Mouse (Mus musculus) embryonic stem cell, embryonic (primary cell): ENCODE data around the gene Sln.

ENCODE experiments used
- CTCF ChIA-PET, 4 experiments: fragments of 300-600 bp in 2 of 4; fragments of 350-600 bp in 2 of 4; sonication (Branson Sonifier 250); formaldehyde crosslinking; loops; one replicate each; lab custom pipeline; 2022; ENCODE audit warnings: inconsistent platforms in 2 of 4; lab: Charles Lee
- POLR2A ChIA-PET, 4 experiments: fragments of 300-600 bp in 2 of 4; fragments of 350-600 bp in 2 of 4; sonication (Branson Sonifier 250); formaldehyde crosslinking; loops; one replicate each; lab custom pipeline; 2022; ENCODE audit warnings: antibody characterized with exemption in 4 of 4, inconsistent platforms in 1 of 4; lab: Charles Lee

Gene Sln

DNA sequence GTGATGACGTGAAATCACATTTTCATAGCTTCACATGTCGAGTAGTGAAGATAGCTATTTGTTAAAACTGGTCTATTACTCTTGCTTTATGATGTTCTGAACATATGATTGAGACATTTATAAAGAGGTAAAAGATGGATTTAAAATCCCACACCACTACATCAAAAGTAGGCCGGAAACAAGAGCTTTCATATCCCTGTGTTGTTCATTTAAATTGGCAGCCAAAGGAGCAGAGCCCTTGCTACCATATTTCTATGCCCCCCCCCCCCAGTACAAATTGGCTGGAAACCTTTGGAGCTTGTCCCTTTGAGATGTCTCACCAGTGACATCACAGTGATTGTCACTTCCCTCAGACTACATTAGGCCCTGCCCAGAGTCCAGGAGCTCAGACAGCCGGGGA is at the start of gene Sln:
TSS of gene Sln (plus strand) at position 301 of the 400 bp plus-strand sequence.
- CTCF ChIA-PET = interaction anchor here (0.5 to 1.9 kb wide), 7 partner anchors 20 to 313 kb away, joined by 3 to 6 read pairs (median 4); partner anchors contain the start of gene Elmod1 (in 1 of the 4)
- POLR2A ChIA-PET = interaction anchor here in 1 of 4 experiments (1.1 kb wide), 1 partner anchor 11 kb away, joined by 3 read pairs; no protein-coding TSS in a partner anchor

DNA sequence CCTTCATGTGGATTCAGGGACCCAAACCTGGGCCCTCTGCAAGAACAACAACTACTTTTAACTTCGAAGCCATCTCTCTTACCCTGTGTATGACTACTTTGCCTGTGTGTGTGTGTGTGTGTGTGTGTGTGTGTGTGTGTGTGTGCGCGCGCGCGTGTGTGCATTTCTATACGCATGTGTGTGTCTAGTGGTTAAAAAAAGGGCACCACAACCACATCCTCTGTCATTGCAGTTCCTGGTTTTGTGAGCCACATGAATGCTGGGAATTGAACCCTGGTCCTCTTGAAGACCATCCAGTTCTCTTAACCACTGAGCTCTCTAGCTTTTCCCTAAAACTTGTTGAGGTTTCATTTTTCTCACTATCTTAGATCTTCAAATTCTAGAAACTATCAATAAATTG is 47.0 kb upstream of the Sln start:
- ChIA-PET POLR2A (interaction anchor here in 1 of 4 experiments (0.8 kb wide), 1 partner anchor 479 kb away, joined by 5 read pairs; no protein-coding TSS in a partner anchor), CTCF (interaction anchor here in 2 of 4 experiments (0.6 to 0.8 kb wide), 2 partner anchors 676 to 1657 kb away, joined by 3 to 4 read pairs; no protein-coding TSS in a partner anchor)

DNA sequence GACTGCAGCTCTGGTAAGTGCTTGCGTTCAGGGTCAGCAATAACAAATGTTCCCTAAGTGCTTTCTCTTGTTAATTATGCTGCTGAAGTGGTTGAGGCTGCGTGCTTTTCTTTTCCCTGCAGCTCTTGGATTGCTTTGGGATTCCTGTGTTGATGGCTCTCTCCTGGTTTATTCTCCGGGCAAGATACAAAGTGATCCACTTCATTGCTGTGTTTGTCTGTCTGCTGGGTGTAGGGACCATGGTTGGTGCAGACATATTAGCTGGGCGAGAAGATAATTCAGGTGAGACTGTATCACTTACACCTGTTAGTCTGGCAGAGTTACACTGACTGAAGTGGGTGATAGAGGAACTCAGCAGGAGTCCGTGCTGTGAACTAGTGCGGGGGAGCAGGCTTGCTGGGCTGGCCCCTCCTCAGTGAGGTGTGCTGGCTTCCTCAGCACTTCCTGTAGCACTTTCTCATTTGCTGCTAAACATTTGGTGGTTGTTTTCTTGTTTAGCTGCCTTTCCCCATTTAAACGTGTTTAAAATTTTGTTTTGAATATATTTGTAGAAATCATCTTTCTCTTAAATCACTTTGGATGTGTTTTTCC is 43.4 kb upstream of the Sln start:
- CTCF ChIA-PET = interaction anchor here in 3 of 4 experiments (0.6 to 1.4 kb wide), 7 partner anchors 10 to 23 kb away, joined by 3 to 6 read pairs (median 3); no protein-coding TSS in a partner anchor
- POLR2A ChIA-PET = interaction anchor here (0.5 to 2.1 kb wide), 23 partner anchors 10 to 196 kb away, joined by 3 to 14 read pairs (median 4); partner anchors contain the start of genes Slc35f2 (in 3 of the 4), Acat1 (in 1 of the 4) and Rab39 (in 1 of the 4)

DNA sequence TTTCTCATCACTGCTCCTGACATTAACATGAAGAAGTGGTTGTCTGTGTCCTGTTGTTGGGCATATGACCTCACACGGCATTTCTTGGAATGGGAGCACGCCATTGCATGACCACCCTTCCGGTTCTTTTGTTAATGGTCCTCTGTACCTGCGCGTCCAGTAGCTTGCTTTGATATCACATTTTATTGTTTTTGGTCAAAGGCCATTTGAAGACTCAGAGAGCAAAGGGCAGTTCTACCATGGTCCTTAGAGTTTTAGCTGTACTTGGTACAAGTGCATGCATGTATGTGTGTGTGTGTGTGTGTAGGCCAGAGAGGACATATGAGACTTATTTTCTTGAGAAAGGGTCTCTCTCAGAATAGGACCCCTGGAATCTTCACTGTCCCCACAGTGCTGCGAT is 36.5 kb upstream of the Sln start:
- ChIA-PET POLR2A (no interaction called here), CTCF (interaction anchor here in 1 of 4 experiments (2.0 kb wide), 1 partner anchor 11 kb away, joined by 8 read pairs; no protein-coding TSS in a partner anchor)

DNA sequence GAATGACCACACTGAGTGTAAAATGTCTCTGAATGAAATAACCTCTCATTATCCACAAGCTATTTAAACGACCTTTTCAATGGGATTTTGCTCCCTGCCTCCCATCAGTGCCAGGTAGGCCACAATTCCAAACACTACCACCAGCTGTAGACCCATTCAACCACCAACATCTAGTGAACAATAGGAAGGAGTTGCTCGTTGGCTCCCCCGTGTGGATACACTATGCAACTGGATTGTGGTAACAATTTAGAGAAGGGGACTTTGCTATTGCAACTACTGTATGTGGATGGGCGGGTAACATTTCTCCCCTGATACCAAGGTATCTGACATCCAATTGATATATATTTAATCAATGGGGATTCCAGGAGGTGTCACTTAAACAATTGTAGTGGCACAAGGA is 31.2 kb upstream of the Sln start:
- CTCF ChIA-PET = interaction anchor here (0.6 to 1.7 kb wide), 15 partner anchors 10 to 433 kb away, joined by 3 to 14 read pairs (median 4); partner anchors contain the start of gene Cul5 (in 1 of the 4)
- POLR2A ChIA-PET = interaction anchor here in 2 of 4 experiments (0.6 to 2.2 kb wide), 6 partner anchors 11 to 125 kb away, joined by 3 to 10 read pairs (median 4); no protein-coding TSS in a partner anchor

DNA sequence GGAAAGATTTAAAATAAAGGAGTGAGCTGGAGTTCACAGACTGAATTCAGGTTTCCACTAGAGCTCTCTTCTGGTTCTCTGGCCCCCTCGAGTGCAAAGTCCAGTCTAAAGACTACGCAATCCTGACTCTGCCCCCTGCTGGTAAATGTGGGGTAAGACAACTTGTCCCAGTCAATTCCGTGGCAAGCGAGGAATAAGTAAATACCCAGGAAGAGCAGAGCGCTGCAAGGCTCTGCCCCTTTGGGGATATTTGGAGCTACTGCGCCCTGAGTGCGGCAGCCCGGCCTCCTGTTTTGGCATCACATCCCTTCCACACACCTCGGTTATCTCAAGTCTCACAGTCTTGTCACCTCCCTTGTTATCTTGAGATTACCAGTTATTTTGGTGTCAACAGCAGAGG is 24.6 kb upstream of the Sln start:
- CTCF ChIA-PET = interaction anchor here (0.5 to 1.8 kb wide), 52 partner anchors 8 to 519 kb away, joined by 3 to 17 read pairs (median 4); partner anchors contain the start of genes Cul5 (in 2 of the 4), Slc35f2 (in 2 of the 4) and Rab39 (in 1 of the 4)

DNA sequence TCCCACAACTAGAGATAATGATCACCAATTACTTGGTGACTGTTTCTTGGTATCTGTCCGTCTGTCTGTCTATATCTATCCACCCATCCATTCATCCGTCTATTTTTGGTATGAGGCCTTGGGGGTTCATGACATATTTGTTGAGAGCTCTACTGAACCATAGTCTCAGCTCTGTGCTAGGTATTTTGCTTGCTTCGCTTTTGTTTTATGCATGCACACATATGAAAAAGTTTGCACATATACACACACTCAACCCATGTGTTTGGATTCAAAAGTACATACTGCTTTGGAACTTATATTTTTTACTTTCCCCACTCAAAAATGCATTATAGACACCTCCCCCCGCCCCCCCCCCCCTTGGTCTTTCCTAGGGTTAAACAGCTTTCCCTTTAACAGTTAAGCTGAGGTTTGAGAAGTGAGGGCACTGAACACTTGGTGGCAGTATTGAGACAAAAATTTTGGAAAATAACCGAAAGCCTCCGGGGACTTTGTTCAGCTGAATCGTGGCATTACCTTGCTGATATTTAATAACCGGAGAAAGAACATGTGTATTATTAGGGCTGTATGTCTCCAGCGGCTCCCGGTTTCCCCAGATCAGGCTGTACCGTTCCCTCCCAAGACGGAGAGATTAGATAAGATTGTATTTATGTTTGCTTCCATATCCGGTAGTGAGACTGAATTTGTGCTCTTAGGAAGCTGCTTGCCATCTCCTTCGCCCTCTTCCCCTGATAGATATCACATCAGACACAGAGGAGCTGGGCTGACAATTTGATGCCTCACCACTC is 20.7 kb upstream of the Sln start:
- ChIA-PET POLR2A (interaction anchor here (0.5 to 1.7 kb wide), 19 partner anchors 9 to 219 kb away, joined by 3 to 10 read pairs (median 4); partner anchors contain the start of genes Rab39 (in 2 of the 4) and Acat1 (in 1 of the 4)), CTCF (interaction anchor here (0.5 to 2.4 kb wide), 44 partner anchors 8 to 531 kb away, joined by 3 to 15 read pairs (median 4); partner anchors contain the start of genes Sln (in 2 of the 4), Cul5 (in 1 of the 4), Elmod1 (in 1 of the 4) and Rab39 (in 1 of the 4))

More for the DNA sequence above, 24.6 kb upstream of the Sln start:
- POLR2A ChIA-PET = interaction anchor here (0.5 to 1.5 kb wide), 9 partner anchors 11 to 317 kb away, joined by 3 to 6 read pairs (median 4); partner anchors contain the start of gene Slc35f2 (in 1 of the 4)

DNA sequence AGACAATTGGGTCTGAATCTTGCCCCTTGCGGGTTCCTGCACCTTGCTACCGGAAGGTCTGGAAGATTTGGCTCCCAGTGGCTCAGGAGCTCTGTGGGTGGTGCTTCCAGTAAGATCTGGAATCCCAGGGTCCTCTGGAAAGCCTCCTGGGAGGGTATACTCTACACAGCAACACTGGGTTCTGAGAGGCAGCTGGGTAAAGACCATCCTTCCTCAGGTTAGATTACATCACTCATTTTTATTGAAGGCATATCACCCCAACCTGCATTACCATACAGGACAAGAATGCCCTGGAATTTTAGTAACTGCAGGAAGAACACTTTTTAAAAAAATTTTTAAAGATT is 20.1 kb upstream of the Sln start:
- POLR2A ChIA-PET = interaction anchor here (0.5 to 1.7 kb wide), 18 partner anchors 9 to 220 kb away, joined by 3 to 10 read pairs (median 4); partner anchors contain the start of genes Rab39 (in 2 of the 4) and Acat1 (in 1 of the 4)
- CTCF ChIA-PET = interaction anchor here (0.5 to 2.4 kb wide), 43 partner anchors 9 to 809 kb away, joined by 3 to 15 read pairs (median 4); partner anchors contain the start of genes Sln (in 2 of the 4), Cul5 (in 1 of the 4), Elmod1 (in 1 of the 4) and Rab39 (in 1 of the 4)

DNA sequence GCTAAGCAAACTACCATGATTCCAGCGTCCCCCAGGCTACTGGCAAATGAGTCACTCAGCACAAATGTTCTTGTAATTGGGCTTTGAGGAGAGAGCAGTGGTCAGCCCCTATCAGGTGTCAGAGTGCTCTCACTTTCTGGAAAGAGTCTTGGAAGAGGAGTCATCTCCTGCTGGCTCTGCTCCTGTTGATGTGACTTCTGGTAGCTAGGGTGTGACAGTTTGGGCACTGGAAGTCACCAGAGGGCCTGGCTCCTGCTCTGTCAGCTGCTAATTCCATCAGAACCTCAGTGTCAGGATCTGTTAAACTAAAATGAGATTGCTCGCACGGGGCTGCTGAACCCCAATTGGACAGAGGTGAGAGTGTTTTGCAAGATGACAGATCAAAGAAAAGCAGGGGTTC is 14.9 kb upstream of the Sln start:
- CTCF ChIA-PET = interaction anchor here in 1 of 4 experiments (1.4 to 1.5 kb wide), 2 partner anchors 10 to 16 kb away, joined by 4 read pairs; no protein-coding TSS in a partner anchor
- POLR2A ChIA-PET = no interaction called here

DNA sequence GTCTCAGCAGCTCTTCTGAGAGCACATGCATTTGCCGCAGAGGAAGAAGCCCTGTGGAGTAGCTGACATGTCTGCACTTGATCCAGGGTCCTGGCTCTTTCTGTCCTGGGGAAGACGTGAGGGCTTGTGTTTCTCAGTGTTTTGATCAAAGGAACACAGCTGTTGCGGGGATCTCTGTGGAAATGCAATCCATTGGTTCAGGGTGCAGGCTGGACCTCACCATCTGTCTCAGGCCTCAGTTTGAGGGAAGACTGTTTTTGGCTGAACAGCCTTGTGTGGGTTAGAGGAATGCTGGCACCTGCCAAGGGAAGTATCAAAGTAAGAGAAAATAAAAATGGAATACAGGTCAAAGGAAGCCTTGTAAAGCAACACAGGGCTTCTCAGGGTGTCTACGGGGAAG is 14.0 kb upstream of the Sln start:
- POLR2A ChIA-PET = interaction anchor here in 1 of 4 experiments (0.6 kb wide), 1 partner anchor 12 kb away, joined by 6 read pairs; no protein-coding TSS in a partner anchor
- CTCF ChIA-PET = interaction anchor here in 2 of 4 experiments (1.1 to 1.4 kb wide), 2 partner anchors 11 to 17 kb away, joined by 4 read pairs; no protein-coding TSS in a partner anchor

DNA sequence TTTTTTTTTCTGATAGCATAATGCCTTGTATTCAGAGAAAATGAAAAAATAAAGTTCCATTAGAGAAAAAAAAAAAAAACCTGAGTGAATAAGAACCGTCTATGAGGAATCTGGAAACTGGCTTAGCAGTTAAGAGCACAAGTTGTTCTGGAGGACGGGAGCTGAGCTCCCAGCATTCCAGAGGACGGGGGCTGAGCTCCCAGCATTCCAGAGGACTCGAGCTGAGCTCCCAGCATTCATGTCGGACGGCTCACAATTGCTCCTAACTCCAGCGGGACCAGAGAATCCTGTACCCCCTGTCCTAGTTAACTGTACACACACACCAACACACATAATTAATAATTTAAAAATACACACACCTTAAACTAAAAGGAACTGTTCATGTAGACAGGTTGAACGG is 11.1 kb upstream of the Sln start:
- POLR2A ChIA-PET = interaction anchor here (0.5 to 1.3 kb wide), 12 partner anchors 9 to 1011 kb away, joined by 3 to 10 read pairs (median 3); partner anchors contain the start of gene 4930550C14Rik (in 1 of the 4)
- CTCF ChIA-PET = interaction anchor here (0.6 to 1.8 kb wide), 8 partner anchors 8 to 776 kb away, joined by 3 to 11 read pairs (median 4); no protein-coding TSS in a partner anchor

DNA sequence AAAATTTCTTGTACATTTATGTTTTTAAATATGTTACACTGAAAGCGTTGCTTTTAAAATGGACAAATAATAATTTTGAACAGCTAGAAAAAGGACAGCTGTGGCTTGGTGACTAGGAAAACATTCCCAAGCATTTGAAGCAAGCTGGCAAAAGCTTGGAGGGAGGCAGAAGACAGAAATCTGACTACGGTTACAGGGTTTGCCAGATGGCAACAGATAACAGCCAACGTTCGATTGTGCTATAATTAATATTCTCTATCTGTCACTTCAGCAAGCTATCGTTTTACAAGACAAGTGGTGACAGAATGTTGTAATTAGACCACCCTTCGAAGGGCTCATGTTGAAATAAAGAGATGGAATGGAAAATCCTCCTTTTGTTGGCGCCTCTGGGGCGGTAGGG is 1.4 kb upstream of the Sln start:
- ChIA-PET CTCF (interaction anchor here in 1 of 4 experiments (0.6 kb wide), 1 partner anchor 569 kb away, joined by 5 read pairs; no protein-coding TSS in a partner anchor), POLR2A (interaction anchor here in 1 of 4 experiments (0.6 kb wide), 1 partner anchor 226 kb away, joined by 3 read pairs; no protein-coding TSS in a partner anchor)

DNA sequence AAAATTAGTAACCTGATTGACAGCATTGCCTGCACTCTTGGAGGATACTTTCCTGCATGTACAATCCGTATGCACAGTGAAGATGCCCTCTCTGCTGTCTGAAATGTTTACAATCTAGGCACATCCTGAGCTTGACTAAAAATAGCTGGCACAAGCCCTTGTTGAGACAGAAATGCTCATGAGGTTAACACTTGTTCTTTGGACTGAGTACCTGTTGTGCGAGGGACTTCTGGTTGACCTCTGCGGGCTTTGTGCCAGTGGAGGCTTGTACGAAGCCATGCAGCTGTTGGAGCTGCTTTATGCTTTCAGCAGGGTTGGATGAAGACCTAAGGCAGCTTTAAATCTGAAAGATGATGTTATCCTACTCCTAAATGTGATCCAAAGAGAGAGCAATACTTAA is 2.2 kb downstream of the Sln start:
- ChIA-PET POLR2A (no interaction called here), CTCF (no interaction called here)

DNA sequence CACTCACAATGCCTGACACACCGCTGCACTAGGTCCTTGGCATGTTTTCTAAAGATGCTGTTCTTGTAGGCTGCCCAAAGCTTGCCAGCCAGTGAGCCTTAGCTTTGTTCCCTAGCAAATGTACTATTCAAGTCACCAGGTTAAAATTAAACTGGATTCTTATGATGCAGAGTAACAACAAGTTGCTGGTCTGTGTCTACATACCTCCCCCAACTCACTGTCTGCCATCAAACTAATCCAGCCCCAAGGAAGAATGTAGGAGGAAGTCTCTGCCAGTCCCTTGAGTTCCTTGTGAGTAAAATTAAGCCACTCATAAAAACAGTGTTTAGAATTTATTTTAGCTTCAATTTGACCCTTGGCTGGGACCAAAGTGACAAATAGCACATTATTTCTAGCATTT is 3.7 kb downstream of the Sln start:
- CTCF ChIA-PET = no interaction called here

DNA sequence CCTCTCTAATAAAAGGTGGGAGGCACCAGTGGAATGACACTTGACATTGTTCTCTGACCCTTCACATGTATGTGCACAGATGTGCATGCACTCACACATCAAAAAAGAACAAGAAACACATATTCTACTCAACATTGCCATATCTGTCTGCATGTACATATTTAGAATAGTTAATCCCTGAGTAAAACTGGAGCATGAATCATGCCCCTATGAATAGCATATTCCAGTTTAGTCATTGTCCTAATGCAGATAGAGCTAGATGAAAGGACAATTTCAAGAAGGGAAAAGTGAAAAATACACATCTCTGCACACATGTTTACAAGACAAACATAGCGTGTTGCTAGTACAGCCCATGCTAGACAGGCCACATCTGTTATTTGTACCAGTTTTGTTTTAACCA is 4.6 kb downstream of the Sln start:
- ChIA-PET CTCF (no interaction called here), POLR2A (no interaction called here)

More for the DNA sequence above, 3.7 kb downstream of the Sln start:
- POLR2A ChIA-PET = no interaction called here

DNA sequence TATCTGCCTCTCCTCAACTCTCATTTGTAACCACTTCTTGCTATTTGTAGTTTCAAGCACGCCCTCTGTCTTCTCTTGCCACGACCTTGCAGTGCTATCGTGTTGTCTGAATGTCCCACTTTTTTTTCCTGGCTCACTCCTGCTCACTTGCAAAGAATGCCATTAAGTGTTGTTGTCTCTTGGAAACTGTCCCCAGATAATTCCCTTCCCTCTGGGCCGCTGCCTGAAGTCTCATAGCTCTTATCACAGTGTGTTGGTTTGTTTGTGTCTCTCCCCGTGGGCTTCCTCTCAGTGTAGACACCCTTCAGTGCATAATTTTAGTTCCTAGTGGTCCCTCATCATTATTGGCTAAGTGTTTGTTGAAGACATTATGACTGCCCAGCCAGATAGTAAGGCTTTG is 7.9 kb downstream of the Sln start:
- POLR2A ChIA-PET = no interaction called here
- CTCF ChIA-PET = no interaction called here

DNA sequence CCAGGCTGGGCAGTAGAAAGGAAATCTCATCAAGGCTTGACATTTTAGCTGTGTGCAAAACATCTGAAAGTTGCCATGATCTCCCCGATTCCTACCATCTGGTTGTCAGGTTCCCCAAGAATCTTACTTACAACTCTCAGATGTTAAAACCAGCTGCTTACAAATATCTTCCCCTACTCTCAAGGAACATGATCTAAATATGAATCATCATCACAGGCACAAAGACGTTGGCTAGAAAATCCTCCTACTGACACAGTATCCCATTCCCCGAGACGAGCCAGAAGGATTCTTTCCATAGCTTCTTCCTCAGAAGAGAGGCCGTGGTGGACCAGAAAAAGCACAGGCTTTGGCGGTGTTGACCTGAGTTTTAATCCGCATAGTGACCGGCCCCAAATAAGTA is 23.3 kb downstream of the Sln start:
- CTCF ChIA-PET = no interaction called here
- POLR2A ChIA-PET = interaction anchor here in 1 of 4 experiments (1.4 kb wide), 1 partner anchor 11 kb away, joined by 3 read pairs; no protein-coding TSS in a partner anchor

DNA sequence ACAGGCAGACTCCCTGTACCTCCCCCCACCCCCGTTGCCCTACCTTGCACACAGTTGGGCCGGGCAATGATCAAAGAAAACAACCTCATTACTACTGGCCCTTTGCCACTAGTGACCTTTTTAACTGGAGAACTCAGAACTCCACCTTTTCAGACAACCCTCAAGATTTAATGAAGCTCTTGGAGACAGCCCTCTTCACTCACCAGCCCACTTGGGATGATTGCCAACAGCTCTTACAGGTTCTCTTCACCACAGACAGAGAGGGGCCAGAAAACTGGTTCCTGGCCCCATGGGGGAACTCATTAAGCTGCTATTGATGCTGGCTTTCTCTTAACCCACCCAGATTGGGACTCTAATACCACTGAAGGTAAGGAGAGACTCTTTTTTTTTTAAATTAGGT is 27.5 kb downstream of the Sln start:
- POLR2A ChIA-PET = no interaction called here
- CTCF ChIA-PET = interaction anchor here in 1 of 4 experiments (0.6 kb wide), 1 partner anchor 197 kb away, joined by 3 read pairs; no protein-coding TSS in a partner anchor
